8 mouse cellular contexts compared by ENCODE assay signal in the genomic region with DNA sequence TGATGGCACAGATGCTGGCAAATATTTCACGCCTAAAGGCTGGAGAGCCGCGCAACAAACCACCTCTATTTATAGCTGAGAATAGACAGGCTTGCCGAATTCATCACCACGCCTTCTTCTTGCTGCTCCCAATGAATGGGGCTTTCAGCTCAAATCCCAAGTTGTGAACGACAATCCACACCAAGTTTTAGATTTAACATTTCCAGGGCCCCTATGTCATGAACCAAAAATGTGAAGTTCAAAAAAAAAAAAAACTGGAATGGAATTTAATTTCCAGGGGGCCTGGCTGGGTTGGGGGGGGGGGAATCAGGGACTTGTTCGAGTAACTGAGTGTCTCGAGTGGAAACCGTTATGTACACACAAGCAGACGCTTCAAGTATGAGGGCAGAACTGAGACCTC. TPM values are rescaled to one million over a fixed set of nuclear protein-coding genes. Genes with fewer than 3 reads are reported as not detected.
DNase-seq lines count a peak whose midpoint lies in the region; ATAC-seq and TF ChIP-seq lines count a peak whose summit lies in the region.

No protein-coding gene starts in this region.

- H3K36me3 ChIP-seq in heart, postnatal 0 days (replicated peaks; ENCODE audit: control insufficient read depth, insufficient read depth, low read length) = no peaks in the 10 kb centered on the region
- H3K36me3 ChIP-seq in midbrain, embryonic 12.5 days = no peaks in the 10 kb centered on the region

- WGBS in heart, postnatal 0 days = 16% methylated on average over 10 of the region's 10 CpGs
- 30% methylated on average over 10 of the region's 10 CpGs for WGBS in midbrain, embryonic 12.5 days

- 0 out of 2 replicates have a peak overlapping the region, but pooled peaks have one; percentile 33 for H3K9ac ChIP-seq in heart, postnatal 0 days (replicated peaks; ENCODE audit: low read depth, low read length)
- H3K9ac ChIP-seq in midbrain, embryonic 12.5 days (replicated peaks) = no peak overlapping the region

- H3K27ac ChIP-seq in heart, postnatal 0 days (ENCODE audit: low read depth) = peak overlapping the region; percentile 61
- H3K27ac ChIP-seq in midbrain, embryonic 12.5 days (replicated peaks) = no peak overlapping the region

- TF ChIP-seq CTCF in heart, postnatal 0 days (IDR thresholded peaks at IDR 0.05; ENCODE audit: low read depth) = no peak

- no peaks in the 10 kb centered on the region for H3K9me3 ChIP-seq in heart, postnatal 0 days (replicated peaks; ENCODE audit: control insufficient read depth, low read length)
- H3K9me3 ChIP-seq in midbrain, embryonic 12.5 days = no peaks in the 10 kb centered on the region

- H3K4me1 ChIP-seq in heart, postnatal 0 days (ENCODE audit: control insufficient read depth, insufficient read depth) = peaks cover 5% of the 10 kb centered on the region
- H3K4me1 ChIP-seq in midbrain, embryonic 12.5 days = peaks cover 7% of the 10 kb centered on the region; the same call in 1 of the 2 replicates

- no peak for TF ChIP-seq EP300 in heart, postnatal 0 days (IDR thresholded peaks at IDR 0.05; ENCODE audit: low read depth)

- H3K4me3 ChIP-seq in heart, postnatal 0 days (ENCODE audit: low read depth, low read length) = no peak overlapping the region
- no peak overlapping the region for H3K4me3 ChIP-seq in midbrain, embryonic 12.5 days

- peak; percentile 14 to 29 for DNase-seq in heart, adult 18-20 months
- no peak for DNase-seq in heart, postnatal 14 days
- DNase-seq in embryo, embryonic 11 days = peak; percentile 70
- peak; percentile 62 for DNase-seq in heart, postnatal 0 days (ENCODE audit: low spot score)
- no peak for DNase-seq in ovary, postnatal 14 days (ENCODE audit: low spot score)
- DNase-seq in frontal cortex, postnatal 14 days (ENCODE audit: low spot score in 2 of 2) = no peak
- DNase-seq in thymus, adult 18-20 months = no peak

- no peaks in the 10 kb centered on the region for H3K27me3 ChIP-seq in heart, postnatal 0 days (ENCODE audit: control insufficient read depth, insufficient read depth, low read length)
- H3K27me3 ChIP-seq in midbrain, embryonic 12.5 days = no peaks in the 10 kb centered on the region

- peak overlapping the region; percentile 39 for H3K4me2 ChIP-seq in heart, postnatal 0 days (ENCODE audit: low read depth, low read length)
- H3K4me2 ChIP-seq in midbrain, embryonic 12.5 days (replicated peaks) = peak overlapping the region; percentile 18; the same call in 1 of the 2 replicates

- intact Hi-C loops in heart, postnatal 14 days (cut with DNase I) = no loop called here

- ATAC-seq in heart, postnatal 0 days (ENCODE audit: insufficient read depth, low read depth) = peak; percentile 77
- no peak for ATAC-seq in midbrain, embryonic 12.5 days (ENCODE audit: low FRiP score, low read depth)

RNA-seq across cellular contexts. Expression of a gene that starts 42.1 kb away (rescaled TPM):
- 10 to 100 TPM; 10.1 to 15.5 TPM for total RNA-seq in heart, adult 18-20 months (2021)
- total RNA-seq in heart, postnatal 14 days (2021) = 10 to 100 TPM; 17.9 to 21.3 TPM
- 41.3 and 41.8 TPM in 2 replicates for total RNA-seq in heart, postnatal 0 days (2014; rRNA removed; ENCODE audit: low replicate concordance)
- 8.8 and 9.9 TPM in 2 replicates for polyA plus RNA-seq in heart, postnatal 0 days (2015; fragmentation: Nextera tagmentation; extraction: Ambion mirVana)
- polyA plus RNA-seq in midbrain, embryonic 12.5 days (2016; fragmentation: Nextera tagmentation; extraction: Ambion mirVana) = 36.9 and 37.6 TPM in 2 replicates

Comparison
In these comparisons a context has a peak if more than half of its experiments do, and no peak if none do; other contexts are left out.
1. DNase-seq: peak in heart, adult 18-20 months (2 of 2), embryo, embryonic 11 days (single experiment) and heart, postnatal 0 days (single experiment); none in heart, postnatal 14 days (0 of 2), ovary, postnatal 14 days (single experiment), frontal cortex, postnatal 14 days (0 of 2) and thymus, adult 18-20 months (0 of 2).